Mouse (Mus musculus): ENCODE results near the gene Car5b.

DNA sequence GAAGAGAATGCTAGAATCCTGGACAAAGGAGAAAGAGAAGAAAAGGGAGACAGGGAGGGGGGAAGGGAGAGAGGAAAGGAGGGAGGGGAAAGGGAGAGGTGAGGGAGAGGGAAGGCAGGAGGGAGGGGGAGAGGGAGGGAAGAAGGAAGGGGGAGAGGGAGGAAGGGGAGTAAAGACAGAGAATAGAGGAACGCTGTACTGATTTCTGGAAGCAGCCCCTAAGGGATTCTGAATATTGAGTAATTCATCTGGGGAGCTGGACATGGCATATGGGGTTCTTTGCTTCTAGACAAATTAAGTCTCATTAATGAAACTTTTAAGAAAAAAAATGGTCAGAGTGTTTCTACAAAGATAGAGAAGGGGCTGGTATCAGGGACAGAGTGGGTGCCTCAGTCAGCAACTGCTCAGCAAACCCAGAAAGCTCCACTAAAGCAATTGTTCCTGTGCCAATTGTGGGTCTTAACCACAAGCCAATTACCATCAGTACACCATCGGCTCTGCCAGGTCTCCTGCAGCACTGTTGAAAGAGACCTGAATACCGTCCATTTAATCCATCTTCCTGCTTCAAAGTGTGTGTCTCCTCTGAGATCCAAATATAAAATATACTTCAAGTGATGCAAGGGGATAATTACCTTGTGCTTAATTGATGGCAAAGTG lies 40.0 kb downstream of the Car5b start:
- TF ChIP-seq CTCF (IDR thresholded peaks at IDR 0.05 in 2 of 3, conservative IDR thresholded peaks at IDR 0.05 in 1 of 3; ENCODE audit: control insufficient read depth in 1 of 3, insufficient read depth in 1 of 3, low read depth in 2 of 3, low read length in 3 of 3, poor library complexity in 1 of 3, severe bottlenecking in 1 of 3) (no peak), MEF2A (IDR thresholded peaks at IDR 0.05; ENCODE audit: extremely low read depth, insufficient replicate concordance, low read depth, low read length, poor library complexity, severe bottlenecking) (no peak), POLR2A (IDR thresholded peaks at IDR 0.05; ENCODE audit: control insufficient read depth in 1 of 2, insufficient read depth in 1 of 2, low read depth in 1 of 2, low read length in 2 of 2, poor library complexity in 1 of 2) (no peak), E2F4 (IDR thresholded peaks at IDR 0.05; ENCODE audit: borderline replicate concordance, low read depth, low read length) (no peak), MAZ (IDR thresholded peaks at IDR 0.05; ENCODE audit: low read depth, low read length) (no peak), NELFE (IDR thresholded peaks at IDR 0.05; ENCODE audit: low read depth, low read length) (no peak), MAFK (IDR thresholded peaks at IDR 0.05; ENCODE audit: borderline replicate concordance, low read depth, low read length) (no peak), RCOR1 (IDR thresholded peaks at IDR 0.05; ENCODE audit: low read depth, low read length) (no peak), POLR2AphosphoS2 (IDR thresholded peaks at IDR 0.05; ENCODE audit: low read length) (no peak), EP300 (IDR thresholded peaks at IDR 0.05; ENCODE audit: low read depth in 1 of 2, low read length in 2 of 2) (no peak), TBP (IDR thresholded peaks at IDR 0.05; ENCODE audit: low read depth, low read length) (no peak), SMC3 (IDR thresholded peaks at IDR 0.05; ENCODE audit: low read depth, low read length) (no peak), MYC (IDR thresholded peaks at IDR 0.05; ENCODE audit: low read depth, low read length) (no peak)
